Mouse (Mus musculus) T-helper 17 cell (primary cell): ENCODE measurements around the gene Cyp4f40.
"Not testable (repeated sequence)": the region's sequence is repeated elsewhere in the genome, so short reads cannot be mapped to it uniquely, and the experiment has no call there.

ENCODE experiments used
- in situ Hi-C, 2 experiments: fragments of 300-600 bp; cut with MboI, MseI; formaldehyde crosslinking; loops; 1 replicate in 1 of 2; 2 replicates in 1 of 2; pipeline ENCODE4 v1.15.1; 2025; ENCODE audit warnings: high pct_unique_total_duplicates in 2 of 2

The Cyp4f40 gene

DNA sequence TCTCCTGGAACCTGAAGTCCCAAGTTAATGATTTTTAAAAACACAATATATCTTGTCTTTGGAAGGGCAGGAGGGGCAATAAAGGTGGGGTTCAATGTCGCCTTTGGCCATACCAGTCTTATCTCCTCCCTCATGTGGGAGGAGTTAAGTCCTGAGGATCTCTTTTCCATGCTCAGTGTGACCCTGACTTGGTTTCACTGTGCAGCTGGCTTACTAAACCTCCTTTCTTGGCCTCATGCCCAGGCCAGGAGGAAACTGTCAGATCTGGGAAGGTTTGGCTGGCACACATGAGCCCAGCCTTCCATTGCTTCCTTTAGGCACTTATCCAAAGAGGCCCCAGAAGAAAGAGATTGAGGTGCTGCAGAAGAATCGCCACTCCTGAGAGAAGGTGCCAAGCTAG, at the start of gene Cyp4f40:
Cyp4f40 (plus strand) TSS at position 189 of the 400 bp plus-strand sequence.
- in situ Hi-C loops, result loop anchor here in 1 of 2 experiments (10.0 kb wide), 1 partner anchor 694 kb away; no protein-coding TSS in a partner anchor

DNA sequence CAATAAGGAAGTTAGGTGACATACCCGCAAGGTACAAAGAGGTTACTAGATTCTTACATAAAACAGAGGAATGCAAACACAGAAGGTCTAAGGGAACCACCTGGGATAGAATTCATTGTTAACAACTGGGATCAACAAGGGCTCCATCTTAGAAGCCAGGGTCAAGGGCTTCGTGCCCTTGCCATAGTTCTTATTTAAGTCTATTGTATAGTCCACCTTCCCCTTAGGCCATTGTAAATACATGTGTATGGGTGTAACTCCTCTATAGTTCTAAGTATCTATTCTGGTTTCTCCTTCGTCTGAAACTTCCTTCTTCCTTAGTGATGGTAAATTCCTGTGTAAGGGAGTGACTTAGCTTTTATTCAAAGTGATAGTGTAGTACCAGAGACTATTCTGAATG, 48.5 kb upstream of the Cyp4f40 start:
- in situ Hi-C loops, result not testable (repeated sequence)

DNA sequence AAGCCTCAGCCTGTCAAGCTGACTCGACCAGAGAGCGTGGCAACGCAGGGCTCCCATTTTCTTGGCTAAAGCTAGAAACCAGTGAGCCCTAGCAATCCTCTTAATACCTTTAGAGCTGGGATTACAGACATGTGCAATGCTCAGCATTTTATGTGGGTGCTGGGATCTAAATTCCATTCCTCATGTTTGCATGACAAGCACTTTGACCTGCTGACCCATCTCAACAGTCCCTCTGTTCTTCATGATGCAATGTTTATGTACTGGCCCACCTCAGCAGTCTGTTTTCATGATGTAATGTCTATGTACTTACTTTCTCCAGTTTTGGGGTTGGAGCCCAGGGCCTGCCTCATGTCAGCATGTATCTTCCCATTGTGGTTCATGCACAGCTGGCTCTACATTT, 47.8 kb upstream of the Cyp4f40 start:
- in situ Hi-C loops, result no loop called here

DNA sequence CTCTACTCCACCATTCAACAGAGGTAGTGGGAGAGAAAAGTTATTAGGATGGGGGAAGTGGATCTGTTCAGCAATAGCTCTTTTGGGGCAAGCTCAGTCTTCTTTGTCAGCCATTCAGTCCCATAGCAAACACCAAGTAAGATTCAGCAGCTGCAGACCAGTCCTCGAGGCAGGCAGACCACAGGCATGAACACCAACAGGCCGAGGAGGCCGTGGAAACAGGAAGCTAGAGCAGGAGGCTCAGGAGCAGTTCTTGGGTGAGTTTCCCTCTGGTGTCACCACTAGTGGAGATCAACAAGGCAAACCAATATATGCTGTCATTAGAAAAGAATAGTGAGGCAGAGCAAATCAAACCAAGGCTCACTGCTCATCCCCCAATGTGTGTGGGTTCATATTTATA, 46.3 kb upstream of the Cyp4f40 start:
- in situ Hi-C loops, result no loop called here

DNA sequence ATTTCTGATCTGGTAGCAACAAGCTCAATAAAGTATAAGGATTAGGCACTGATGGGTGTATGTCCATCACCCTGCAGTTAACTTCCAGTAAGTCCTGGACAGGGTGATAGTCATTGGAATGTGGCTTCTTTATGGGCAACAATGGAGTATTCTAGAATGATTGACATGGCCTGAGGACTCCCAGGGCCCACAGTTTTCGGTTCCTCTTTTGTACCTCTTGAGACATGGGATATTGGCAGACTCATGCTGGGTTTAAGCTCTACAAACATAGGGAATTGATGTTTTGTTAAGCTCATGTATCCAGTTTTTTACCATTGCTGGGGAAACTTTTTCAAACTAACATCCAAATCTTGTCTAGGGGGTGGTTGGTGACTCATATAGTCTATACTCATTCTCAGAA, 41.4 kb upstream of the Cyp4f40 start:
- in situ Hi-C loops, result no loop called here

DNA sequence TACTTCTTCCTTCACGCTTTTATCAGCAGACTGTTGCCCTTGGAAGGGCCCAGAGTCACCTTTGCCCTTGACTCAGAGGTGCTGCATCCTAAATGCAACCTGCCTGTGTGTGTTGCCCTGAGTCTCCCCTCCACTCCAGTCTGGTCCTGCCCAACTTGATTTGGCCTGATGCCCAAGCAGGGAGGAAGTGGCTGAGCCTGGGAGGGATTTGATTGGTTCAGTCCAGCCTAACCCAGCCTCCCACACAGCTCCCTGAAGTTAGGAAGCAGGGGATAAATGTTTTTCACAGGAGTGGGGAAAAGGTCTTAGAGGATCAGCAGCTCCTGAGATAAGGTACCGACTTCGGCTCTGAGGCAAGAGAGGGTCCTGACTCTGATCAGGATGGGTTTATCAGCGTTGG, 37.7 kb upstream of the Cyp4f40 start, which contains the start of gene Cyp4f37:
Cyp4f37 (plus strand) TSS at position 292 of the 400 bp plus-strand sequence.
- in situ Hi-C loops, result not testable (repeated sequence)

DNA sequence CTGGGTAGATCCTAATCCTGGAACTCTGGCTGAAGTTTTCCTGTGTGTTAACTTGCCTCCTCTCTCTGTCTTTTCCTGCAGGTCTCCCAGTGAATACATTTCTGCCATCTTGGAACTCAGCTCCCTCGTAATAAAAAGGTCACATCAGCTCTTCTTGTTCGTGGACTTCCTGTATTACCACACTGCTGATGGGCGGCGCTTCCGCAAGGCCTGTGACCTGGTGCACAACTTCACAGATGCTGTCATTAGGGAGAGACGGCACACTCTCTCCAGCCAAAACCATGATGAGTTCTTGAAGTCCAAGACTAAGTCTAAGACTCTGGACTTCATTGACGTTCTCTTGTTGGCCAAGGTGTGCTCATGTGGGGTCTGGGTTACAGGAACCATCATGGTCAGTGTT, 29.0 kb upstream of the Cyp4f40 start:
- in situ Hi-C loops, result loop anchor here (5.0 kb wide), 2 partner anchors 77 to 102 kb away; no protein-coding TSS in a partner anchor

DNA sequence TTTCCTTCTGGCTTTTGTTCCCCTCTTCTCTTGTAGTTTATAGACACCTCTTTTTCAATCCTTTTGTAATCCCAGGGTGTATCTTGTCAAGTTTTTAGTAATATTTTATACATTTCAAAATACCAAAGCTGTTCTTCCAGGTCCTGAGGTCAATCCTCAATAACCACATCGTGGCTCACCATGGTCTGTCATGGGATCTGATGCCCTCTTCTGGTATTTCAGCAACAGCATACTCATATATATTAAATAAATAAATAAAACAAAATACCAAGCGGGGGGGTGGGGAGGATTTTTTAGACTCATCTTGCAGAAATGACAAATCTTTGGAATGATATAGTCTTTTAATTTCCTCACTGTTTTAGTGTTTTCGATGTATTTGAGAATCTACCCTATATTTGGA, 26.8 kb upstream of the Cyp4f40 start:
- in situ Hi-C loops, result loop anchor here (5.0 kb wide), 2 partner anchors 80 to 105 kb away; no protein-coding TSS in a partner anchor

DNA sequence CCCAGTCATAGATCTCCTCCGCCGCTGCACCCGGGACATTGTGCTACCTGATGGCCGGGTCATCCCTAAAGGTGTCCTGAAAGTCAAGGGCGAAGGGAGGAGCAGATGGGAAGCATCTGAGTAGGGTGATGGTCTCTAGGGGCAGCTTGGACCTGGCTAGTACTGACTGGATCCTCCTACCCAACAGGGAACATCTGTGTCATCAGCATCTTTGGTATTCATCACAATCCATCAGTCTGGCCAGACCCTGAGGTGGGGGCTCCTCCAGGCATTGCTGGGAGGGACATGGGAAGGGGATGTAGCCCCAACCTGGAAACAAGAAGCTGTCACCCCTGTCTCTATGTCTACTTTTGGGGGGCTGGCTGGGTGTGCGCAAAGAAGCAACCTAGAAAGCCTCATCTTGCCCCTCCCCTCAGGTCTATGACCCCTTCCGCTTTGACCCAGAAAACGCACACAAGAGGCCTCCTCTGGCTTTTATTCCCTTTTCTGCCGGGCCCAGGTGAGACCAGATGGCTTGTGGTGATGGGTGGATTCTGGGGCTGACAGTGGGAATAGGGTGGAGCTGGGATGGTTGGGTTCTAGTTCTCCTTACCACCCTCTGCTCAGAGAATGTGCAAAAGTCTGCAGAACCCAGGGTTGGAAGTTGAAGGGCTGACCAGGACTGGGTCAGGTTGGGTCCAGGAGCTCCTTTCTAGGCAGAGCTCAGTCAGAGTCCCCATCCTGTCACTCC, 24.3 kb upstream of the Cyp4f40 start:
- in situ Hi-C loops, result loop anchor here (5.0 kb wide), 2 partner anchors 82 to 107 kb away; no protein-coding TSS in a partner anchor

DNA sequence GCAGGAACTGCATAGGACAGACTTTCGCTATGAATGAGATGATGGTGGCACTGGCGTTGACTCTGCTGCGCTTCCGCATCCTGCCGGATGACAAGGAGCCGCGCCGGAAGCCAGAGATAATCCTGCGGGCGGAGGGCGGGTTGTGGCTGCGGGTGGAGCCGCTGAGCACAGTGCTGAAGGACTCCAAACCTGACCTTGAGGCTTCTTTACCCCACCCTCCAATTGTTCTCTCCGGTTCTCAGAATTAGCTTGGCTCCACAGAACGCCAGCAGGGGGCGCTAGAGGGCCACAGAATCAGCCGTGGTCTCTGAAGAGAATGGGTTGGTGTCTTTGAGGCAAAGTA, 23.8 kb upstream of the Cyp4f40 start:
- in situ Hi-C loops, result loop anchor here (5.0 kb wide), 2 partner anchors 83 to 108 kb away; no protein-coding TSS in a partner anchor

DNA sequence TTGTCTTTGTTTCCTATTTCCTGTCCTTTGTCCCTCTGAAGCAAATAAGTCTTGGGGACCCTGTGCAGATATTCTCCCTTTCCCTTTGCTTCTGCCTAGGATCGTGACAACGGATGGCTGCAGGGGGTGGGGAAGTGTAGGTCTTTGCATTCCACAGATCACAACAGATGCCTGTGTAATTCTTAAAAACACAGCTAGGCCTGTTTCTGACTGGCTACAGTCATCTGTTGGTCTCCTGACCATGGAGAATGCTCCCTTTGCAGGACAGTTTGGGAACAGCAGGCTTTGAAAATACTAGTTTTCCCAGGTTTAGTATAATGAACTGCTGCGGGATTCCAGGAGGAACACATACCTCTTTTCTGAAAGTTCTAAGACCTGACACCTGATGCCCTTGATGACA, 22.4 kb upstream of the Cyp4f40 start:
- in situ Hi-C loops, result no loop called here

DNA sequence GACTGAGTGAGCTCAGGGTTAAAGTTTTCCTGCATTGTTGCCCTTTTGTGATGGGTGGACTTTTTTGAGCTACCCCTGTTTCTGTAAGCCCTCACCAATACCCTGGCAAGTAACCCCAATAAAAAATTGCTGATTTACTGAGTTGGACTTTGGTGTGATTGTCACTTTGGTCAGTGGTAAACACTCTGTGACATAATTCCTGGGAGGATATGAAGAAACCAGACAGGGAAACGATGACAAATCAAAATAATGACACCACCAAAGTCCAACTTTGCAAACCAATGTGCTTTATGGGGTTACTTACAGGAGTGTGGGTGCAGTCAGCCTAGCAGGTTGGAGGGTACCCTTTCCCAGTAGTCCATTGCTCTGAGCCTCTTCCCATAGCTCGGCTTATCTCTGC, 21.5 kb upstream of the Cyp4f40 start:
- in situ Hi-C loops, result no loop called here

DNA sequence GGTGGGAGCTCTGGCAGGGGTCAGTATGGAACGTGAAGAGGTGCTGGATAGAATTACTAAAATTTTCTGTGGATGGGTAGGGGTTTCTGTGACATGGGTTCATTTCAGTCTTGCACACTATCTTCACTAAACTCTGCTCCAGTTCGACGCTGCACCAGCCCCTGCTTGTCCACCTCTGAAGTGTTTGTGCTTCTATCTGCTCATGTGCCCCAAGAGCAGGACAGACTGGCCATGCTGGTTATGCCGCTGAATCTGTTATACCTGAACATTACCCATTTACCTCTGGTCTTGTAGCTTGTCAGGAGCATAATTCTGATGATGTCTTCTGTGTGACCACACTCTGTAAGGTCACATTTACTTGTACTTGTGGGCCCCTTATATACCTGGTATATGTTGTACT, 12.1 kb upstream of the Cyp4f40 start:
- in situ Hi-C loops, result loop anchor here in 1 of 2 experiments (5.0 kb wide), 1 partner anchor 91 kb away; no protein-coding TSS in a partner anchor

DNA sequence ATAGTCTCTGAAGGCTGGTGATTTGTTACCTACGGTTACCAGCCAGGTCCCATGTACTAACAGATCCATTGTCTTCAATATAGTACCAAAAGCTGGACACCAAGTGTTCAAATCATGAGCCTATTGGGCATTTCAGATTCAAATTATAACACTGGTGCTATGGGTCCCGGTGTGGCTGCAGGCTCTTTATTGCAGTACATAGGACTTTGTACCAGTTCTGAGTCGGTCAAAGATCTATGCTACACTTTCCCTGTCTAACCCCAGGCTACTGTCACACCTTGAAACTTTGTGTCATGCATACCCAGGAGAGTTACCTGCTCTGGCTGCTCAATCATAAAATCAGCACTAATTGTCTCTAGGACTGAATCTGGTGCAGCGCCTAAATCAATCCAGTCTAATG, 4.8 kb upstream of the Cyp4f40 start:
- in situ Hi-C loops, result loop anchor here in 1 of 2 experiments (10.0 kb wide), 1 partner anchor 689 kb away; no protein-coding TSS in a partner anchor

DNA sequence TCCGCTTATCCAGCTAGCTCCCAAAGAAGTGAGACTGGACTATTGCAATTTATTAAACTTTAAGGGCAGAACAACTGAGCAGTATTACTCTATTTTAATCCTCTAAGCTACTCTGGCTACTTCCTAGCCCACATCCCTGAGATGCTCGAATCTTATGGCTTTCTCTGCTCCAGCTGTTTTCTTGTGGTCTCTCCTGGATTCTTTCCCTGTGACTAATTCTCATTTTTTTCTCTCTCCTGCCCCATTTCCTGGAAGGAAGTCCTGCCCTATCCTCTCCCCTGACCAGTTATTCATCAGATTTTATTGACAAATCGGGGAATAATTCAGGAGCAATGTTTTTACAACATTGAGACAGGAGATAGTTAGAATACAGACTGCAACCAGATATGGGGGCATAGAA, 1.7 kb upstream of the Cyp4f40 start:
- in situ Hi-C loops, result loop anchor here in 1 of 2 experiments (10.0 kb wide), 1 partner anchor 692 kb away; no protein-coding TSS in a partner anchor

DNA sequence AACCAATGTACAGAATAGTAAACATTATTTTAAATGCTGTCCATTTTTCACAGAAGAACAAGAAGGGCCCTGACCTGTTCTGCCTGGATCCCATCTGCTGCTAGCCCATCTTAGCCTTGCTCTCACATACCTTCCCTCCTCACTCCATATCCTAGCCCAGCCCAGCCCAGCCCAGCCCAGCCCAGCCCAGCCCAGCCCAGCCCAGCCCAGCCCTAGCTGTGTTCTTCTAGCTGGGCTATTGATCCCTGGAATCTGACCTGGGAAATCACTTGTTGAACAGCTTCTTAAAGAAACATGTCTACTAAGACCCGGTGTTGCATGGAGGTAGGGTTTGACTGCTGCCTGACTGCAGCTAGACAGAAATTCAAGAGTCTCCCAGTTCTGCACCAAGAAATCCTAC, 454 bp upstream of the Cyp4f40 start:
- in situ Hi-C loops, result loop anchor here in 1 of 2 experiments (10.0 kb wide), 1 partner anchor 693 kb away; no protein-coding TSS in a partner anchor

DNA sequence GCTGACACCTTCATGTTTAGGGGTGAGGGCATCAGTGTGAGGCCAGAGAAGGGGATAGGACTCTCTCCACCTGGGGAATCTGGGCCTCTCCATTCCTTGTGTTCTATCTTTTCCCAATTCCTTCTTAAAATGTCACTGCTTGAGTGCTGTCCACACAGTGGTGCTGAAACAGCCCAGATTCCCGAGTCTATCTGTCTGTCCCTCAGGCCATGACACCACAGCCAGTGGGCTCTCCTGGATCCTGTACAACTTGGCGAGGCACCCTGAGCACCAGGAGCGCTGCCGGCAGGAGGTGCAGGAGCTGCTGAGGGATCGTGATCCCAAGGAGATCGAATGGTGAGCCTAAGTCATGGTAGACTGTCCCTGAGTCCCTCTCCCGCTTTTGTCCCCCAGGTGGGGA, 15.3 kb downstream of the Cyp4f40 start:
- in situ Hi-C loops, result no loop called here

DNA sequence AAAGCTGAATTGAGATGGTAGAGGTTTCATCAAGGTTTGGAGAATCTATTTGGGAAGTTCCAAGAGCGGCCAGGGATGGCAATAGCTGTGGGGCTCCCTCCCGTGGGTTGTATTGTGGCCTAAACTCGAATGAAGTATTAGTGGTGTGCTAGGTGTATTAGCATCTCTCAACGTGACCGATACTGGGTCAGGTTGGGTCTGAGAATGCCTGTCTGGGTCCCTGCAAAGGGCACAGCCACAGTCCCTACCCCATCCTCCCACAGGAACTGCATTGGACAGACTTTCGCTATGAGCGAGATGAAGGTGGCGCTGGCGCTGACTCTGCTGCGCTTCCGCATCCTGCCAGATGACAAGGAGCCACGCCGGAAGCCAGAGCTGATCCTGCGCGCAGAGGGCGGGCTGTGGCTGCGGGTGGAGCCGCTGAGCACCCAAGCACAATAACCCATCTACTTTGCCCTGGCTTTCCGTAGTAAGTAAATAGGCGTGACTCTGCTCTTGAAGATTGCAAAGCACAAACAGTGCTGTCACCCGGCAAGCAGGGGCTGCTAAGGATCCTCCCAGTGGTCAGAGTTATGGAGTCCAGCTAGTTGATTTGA, 17.4 kb downstream of the Cyp4f40 start:
- in situ Hi-C loops, result loop anchor here in 1 of 2 experiments (5.0 kb wide), 1 partner anchor 124 kb away; no protein-coding TSS in a partner anchor

DNA sequence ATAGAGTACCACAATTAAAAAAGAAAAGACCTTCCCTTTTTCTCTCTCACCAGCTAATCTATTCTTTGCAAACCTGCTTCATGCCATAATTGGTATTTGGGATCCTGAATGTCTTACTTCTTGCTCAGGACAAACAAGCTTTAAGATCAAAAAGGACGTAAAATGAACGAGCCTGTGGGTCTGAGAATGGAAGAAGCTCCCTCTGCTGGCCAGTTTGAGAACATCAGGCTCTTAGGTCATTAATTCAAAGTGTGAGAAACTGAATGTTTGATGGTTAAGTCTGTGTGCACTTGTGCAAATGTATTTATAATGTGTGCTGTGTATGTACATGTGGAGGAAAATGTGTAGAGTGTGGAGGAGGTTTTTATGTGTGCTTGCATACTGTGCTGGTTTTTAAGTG, 21.7 kb downstream of the Cyp4f40 start:
- in situ Hi-C loops, result no loop called here

DNA sequence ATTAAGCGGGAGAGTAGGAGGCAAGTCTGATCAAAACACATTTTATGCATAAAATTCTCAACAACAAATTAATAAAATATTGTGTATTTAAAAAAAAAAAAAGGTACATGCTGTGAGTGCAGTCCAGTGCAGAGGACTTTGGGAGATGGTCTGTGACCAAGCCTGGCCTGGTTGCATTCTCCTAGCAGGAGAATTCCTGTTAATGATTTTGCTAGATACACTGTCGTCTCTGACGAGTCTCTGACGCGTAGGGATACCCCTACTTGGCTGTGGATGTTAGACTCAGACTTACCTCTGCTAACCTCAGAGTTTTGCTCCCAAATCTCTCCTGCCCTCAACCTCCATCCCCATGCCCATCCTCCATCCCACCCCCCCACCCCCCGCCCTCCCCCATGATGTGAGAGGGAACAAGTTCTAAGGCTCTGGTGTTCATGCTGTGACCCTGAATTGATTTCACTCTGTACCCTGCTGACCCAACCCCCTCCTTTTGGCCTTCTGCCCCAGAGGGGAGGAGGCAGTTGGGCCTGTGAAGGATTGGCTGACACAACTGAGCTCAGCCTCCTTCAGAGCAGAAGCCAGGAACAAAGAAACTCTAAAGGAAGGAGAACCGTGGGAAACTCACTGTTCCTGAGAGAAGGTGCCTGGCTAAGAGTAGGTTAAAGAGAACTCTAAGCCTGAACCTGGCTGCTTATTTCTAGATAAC, 26.5 kb downstream of the Cyp4f40 start, which contains the start of gene Cyp4f15:
Cyp4f15 (plus strand) TSS at position 580 of the 703 bp plus-strand sequence.
- in situ Hi-C loops, result no loop called here

DNA sequence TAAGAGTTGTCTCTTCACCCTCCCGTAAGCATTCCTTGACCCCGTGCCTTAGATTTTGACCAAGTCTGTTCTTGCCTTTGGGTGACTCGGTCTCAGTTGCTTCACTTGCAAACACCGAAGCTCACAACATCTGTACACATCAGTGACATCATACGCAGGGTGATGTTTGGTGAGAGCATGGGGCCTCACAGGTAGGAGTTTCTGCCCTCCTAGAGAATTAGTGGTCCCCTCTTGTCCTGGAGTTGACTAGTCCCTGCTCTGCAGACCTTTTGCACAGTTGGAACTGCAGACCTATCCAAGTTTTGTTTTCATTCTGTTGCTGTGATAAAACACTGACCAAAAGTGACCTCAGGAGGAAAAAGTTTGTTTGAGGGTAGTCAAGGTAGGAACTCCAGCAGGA, 28.0 kb downstream of the Cyp4f40 start:
- in situ Hi-C loops, result no loop called here

DNA sequence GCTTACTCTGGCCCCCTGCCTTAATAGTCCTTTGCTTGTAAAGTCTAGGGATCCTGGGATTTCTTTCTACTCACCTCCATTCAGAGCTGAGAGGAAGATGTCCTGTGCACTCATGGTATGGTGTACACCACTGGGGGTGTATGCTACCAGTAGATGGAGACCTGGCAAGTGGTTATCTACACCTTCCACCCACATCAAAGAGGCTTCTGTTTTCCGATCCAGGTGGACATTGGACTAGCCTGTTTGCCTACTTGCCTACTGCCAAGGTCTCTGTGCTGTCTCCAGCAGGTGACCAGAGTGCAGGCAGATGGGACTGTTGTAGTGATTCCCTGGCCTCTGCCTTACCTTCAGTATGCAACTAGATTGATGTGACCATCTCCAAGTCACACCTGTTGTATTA, 32.3 kb downstream of the Cyp4f40 start:
- in situ Hi-C loops, result no loop called here
